Mouse (Mus musculus) T-helper 17 cell (primary cell): ENCODE data around the gene Ugt2b37.
"Not testable (repeated sequence)": the region's sequence is repeated elsewhere in the genome, so short reads cannot be mapped to it uniquely, and the experiment has no call there.

Experiments
- in situ Hi-C, 2 experiments: fragments of 300-600 bp; cut with MboI, MseI; formaldehyde crosslinking; loops; 1 replicate in 1 of 2; 2 replicates in 1 of 2; pipeline ENCODE4 v1.15.1; 2025; ENCODE audit warnings: high pct_unique_total_duplicates in 2 of 2

Ugt2b37 gene

GRCm38 (mm10) chr5:87254676-87255075, at the start of gene Ugt2b37:
Gene Ugt2b37 (minus strand): TSS chr5:87254804.
- in situ Hi-C loops = not testable (repeated sequence)

DNA sequence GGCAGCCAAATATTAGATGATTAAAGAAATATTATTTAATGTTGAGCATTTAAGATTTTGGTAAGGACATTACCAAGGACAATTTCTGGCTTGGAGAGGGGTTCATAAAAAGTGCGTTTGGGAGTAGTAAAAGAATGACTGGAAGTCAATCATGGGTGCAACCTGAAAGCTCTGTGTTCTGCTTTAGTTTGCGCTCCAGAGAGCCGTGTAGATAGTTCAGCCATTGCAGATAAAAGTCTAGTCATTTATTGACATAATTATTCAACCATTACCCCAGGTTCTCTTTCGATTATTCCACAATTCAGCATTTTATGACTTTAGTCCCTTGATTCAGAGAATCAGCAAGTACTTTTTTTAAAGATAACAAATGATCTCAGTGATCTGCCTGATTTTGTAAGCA, 31.6 kb upstream of the Ugt2b37 start:
- in situ Hi-C loops = not testable (repeated sequence)

GRCm38 (mm10) chr5:87275986-87276385, 21.4 kb upstream of the Ugt2b37 start:
- in situ Hi-C loops = not testable (repeated sequence)

- in situ Hi-C loops = no loop called here
Measured at GRCm38 (mm10) chr5:87275581-87275980, 21.0 kb upstream of the Ugt2b37 start.

DNA sequence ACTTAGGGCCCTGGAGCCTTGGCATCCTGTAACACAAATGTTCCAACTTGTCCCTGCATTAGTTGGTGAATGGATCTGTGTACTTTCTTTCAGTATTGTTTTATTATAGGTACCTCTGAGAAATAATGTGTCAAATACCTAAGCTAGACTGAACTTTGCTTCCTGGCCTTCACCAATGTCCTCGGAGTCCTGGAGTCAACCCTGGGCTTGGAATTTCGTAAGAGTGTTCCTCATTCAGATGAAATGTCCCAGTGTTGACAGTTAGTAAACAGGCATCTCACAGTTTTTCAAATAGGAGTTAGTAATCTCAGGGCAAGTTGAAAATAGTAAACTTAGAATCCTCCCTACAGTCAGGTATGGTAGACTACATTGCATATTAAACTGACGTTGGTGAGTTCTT, 1.2 kb upstream of the Ugt2b37 start:
- in situ Hi-C loops = no loop called here

GRCm38 (mm10) chr5:87242140-87242539, 12.5 kb downstream of the Ugt2b37 start:
- in situ Hi-C loops = not testable (repeated sequence)

- in situ Hi-C loops = not testable (repeated sequence)
Measured at GRCm38 (mm10) chr5:87196430-87196829, 58.2 kb downstream of the Ugt2b37 start.
